Mouse (Mus musculus) spleen, adult 2 months (tissue): ENCODE results near the gene Timm8b.

Source experiments
- CTCF ChIP-seq: fragments of 200-500 bp; IDR thresholded peaks from 2 replicates; pipeline ENCODE4 v1.5.1; 2011; ENCODE audit warnings: mild to moderate bottlenecking, inconsistent platforms; ENCODE audit not compliant: insufficient read depth, insufficient read length, insufficient replicate concordance; ENCODE audit errors: extremely low read depth
- POLR2A ChIP-seq: fragments of 200-500 bp; IDR thresholded peaks from 2 replicates; pipeline ENCODE4 v1.6.1; 2011; ENCODE audit warnings: low read depth, low read length, inconsistent platforms

DNA sequence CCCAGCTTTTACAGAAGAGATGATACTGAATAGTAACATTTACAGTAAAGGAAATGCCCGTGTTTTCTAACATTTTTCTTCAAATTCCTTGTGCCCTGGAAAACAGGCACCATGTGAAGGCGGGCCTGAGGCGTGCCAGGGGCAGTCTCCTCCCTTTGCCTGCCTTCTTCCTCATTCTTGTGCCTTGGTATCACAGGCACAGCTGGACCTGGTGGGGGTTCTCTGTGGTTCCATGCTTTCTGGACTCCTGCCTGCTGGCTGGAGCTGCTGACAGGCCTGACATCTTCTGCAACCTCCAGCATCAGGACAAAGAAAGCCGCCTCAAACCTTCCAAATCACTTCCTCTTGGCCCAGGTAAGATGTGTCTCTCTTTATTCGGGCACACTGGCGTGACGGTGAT is 38.5 kb upstream of the Timm8b start:
- no peak for TF ChIP-seq POLR2A
- no peak for TF ChIP-seq CTCF
